Mouse (Mus musculus): Measurements from ENCODE around the gene Btc.

Gene Btc

GRCm38 (mm10) chr5:91313971-91314370, 88.8 kb downstream of the Btc start:
- no peak for DNase-seq

- DNase-seq, result no peak
Measured at GRCm38 (mm10) chr5:91311767-91312166, 91.0 kb downstream of the Btc start.

- no peak for DNase-seq
Measured at GRCm38 (mm10) chr5:91308576-91308975, 94.2 kb downstream of the Btc start.

GRCm38 (mm10) chr5:91307907-91308306, 94.9 kb downstream of the Btc start:
- peak; percentile 41 for DNase-seq

All from cerebellum, adult 9-10 months (tissue).